Mouse (Mus musculus) MEL (cell line): Measurements from ENCODE around the gene Ntn5.

Experiments
- CTCF ChIP-seq, 3 experiments: IDR thresholded peaks in 2 of 3; conservative IDR thresholded peaks in 1 of 3; 2 replicates each; pipeline ENCODE4 v1.5.1; 2011 to 2012; ENCODE audit warnings: low read length in 3 of 3, low read depth in 2 of 3, mild to moderate bottlenecking in 2 of 3, improper control_type of control experiment in 1 of 3, inconsistent platforms in 1 of 3, mixed read lengths in 1 of 3, moderate library complexity in 1 of 3; ENCODE audit not compliant: control insufficient read depth in 1 of 3, insufficient read depth in 1 of 3, poor library complexity in 1 of 3, severe bottlenecking in 1 of 3
- EP300 ChIP-seq, 2 experiments: IDR thresholded peaks; 2 replicates each; pipeline ENCODE4 v1.6.1; 2011; ENCODE audit warnings: improper control_type of control experiment in 2 of 2, low read length in 2 of 2, low read depth in 1 of 2, mild to moderate bottlenecking in 1 of 2
- POLR2A ChIP-seq, 2 experiments: IDR thresholded peaks; 2 replicates each; pipeline ENCODE4 v1.6.1; 2011 to 2012; ENCODE audit warnings: low read length in 2 of 2, mild to moderate bottlenecking in 2 of 2, control low read depth in 1 of 2, improper control_type of control experiment in 1 of 2, low read depth in 1 of 2, moderate library complexity in 1 of 2; ENCODE audit not compliant: control insufficient read depth in 1 of 2, insufficient read depth in 1 of 2, poor library complexity in 1 of 2
- POLR2AphosphoS5 ChIP-seq: IDR thresholded peaks from 2 replicates; pipeline ENCODE4 v1.6.1; 2012; ENCODE audit warnings: low read depth, borderline replicate concordance, mild to moderate bottlenecking, inconsistent platforms, low read length, moderate library complexity, mixed read lengths
- RAD21 ChIP-seq: IDR thresholded peaks from 2 replicates; pipeline ENCODE4 v1.6.1; 2011; ENCODE audit warnings: mild to moderate bottlenecking, low read depth, low read length, improper control_type of control experiment
- TAL1 ChIP-seq: IDR thresholded peaks from 2 replicates; pipeline ENCODE4 v1.6.1; 2012; ENCODE audit warnings: mild to moderate bottlenecking, inconsistent platforms, low read length, moderate library complexity, mixed read lengths
- TCF12 ChIP-seq: IDR thresholded peaks from 2 replicates; pipeline ENCODE4 v1.6.1; 2014; ENCODE audit warnings: low read depth, mild to moderate bottlenecking, inconsistent platforms, low read length, improper control_type of control experiment, moderate library complexity

DNA sequence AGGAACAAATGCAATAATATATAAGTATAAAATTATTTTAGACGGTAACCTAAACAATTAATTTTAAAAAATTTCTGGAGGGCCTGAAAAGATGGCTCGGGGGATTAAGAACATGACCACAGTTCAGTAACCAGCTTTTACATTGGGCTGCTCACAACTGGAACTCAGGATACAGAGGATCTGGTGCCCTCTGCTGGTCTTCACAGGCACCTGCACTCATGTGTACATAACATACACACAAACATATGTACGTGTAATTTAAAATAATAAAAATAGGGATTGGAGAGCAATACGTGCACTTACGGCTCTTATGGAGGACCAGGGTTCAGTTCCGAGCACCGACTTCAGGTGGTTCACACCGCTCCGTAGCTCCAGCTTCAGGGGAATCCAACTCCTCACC is 14.9 kb upstream of the Ntn5 start:
- TF ChIP-seq POLR2A (IDR thresholded peaks at IDR 0.05; ENCODE audit: control insufficient read depth in 1 of 2, insufficient read depth in 1 of 2, low read depth in 1 of 2, low read length in 2 of 2, poor library complexity in 1 of 2) (no peak), CTCF (IDR thresholded peaks at IDR 0.05 in 2 of 3, conservative IDR thresholded peaks at IDR 0.05 in 1 of 3; ENCODE audit: control insufficient read depth in 1 of 3, insufficient read depth in 1 of 3, low read depth in 2 of 3, low read length in 3 of 3, poor library complexity in 1 of 3, severe bottlenecking in 1 of 3) (peak; percentile 38 to 52 (median 48)), POLR2AphosphoS5 (no peak), RAD21 (peak; percentile 45), TCF12 (no peak), TAL1 (no peak), EP300 (IDR thresholded peaks at IDR 0.05; ENCODE audit: low read depth in 1 of 2, low read length in 2 of 2) (no peak)
